Mouse (Mus musculus): ENCODE measurements around the gene Amdhd2.

Amdhd2 gene

DNA sequence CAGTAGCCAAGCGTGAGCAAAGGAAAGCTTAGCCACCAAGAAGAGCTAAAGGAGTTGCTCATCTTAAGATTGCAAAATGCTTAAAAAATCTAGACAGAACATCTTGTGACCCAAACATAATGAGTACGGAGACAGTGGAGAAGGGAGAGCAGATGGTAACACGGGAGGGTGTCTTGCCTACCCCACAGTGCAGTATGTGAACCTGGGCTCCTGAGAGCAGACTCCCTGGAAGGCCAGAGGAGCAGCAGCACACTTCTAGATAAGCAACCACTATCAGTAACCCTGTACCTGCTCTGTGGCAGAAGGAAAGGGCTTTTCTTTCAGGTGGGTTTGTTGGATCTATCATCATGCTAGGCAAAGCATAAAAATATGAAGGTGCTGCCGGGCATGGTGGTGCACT, 50.5 kb downstream of the Amdhd2 start:
- DNase-seq (ENCODE audit: extremely low read depth, insufficient read length, low spot score) = no peak

DNA sequence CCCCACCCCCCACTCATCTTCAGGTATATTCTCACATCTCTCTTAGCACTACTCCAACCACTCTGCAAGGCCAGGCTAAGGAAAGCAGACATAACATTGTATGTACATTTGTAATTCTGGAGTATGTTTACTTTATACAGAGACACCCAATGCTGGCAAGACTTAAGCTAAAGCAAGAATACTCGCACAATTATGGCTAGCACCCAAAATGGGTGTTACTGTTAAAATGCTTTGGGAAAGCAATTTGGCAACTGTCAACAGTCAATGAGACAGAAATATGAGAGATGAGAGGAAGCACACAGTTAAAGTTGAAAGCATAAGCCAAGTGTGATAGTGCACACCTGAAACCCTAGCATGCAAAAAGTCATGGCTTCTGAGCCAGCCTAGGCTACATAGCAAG, 52.3 kb downstream of the Amdhd2 start:
- DNase-seq (ENCODE audit: extremely low read depth, insufficient read length, low spot score) = no peak

DNA sequence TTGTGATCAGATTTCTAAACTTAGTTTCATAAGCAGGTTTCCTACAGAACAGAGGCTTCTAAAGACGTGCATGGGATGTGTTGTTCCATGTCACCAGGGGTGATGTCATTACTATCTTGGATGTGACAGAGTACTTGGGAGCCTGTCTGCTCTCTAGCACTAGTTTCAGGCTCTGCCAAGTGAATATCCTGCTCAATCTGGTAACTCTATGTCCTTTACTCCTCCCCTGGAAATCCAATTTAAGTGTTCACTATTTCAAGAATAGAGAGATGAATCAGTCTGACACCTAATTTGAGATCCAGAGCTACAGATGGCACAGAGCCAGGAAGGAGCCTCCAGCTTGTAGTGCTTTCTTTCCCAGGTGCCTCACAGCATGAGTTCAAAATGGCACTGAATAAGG, 54.7 kb downstream of the Amdhd2 start:
- DNase-seq (ENCODE audit: extremely low read depth, insufficient read length, low spot score) = no peak
